Mouse (Mus musculus) heart, postnatal 36 days (tissue): ENCODE results near the gene Rab1a. TPM values are rescaled to one million over a fixed set of nuclear protein-coding genes. Genes with fewer than 3 reads are reported as not detected.
A peak's percentile ranks its signal among the peaks of the same experiment; 100 is the strongest.
"Not testable (repeated sequence)": the region's sequence is repeated elsewhere in the genome, so short reads cannot be mapped to it uniquely, and the experiment has no call there.

Experiments
- DNase-seq, 2 experiments: peaks; one replicate each; pipeline ENCODE4 v3.0.0; 2021 to 2022
- intact Hi-C: fragments of 180-260 bp; cut with DNase I; formaldehyde crosslinking; loops from one replicate; pipeline ENCODE4 v1.15.1; 2025
- total RNA-seq, 2 experiments: library from RNA; stranded (reverse); gene quantifications; 2 replicates each; pipeline ENCODE4 v1.2.3; 2021

The Rab1a gene
- 100 to 1,000 TPM; 128 to 130 TPM for total RNA-seq

- intact Hi-C loops, result loop anchor here (2.0 to 10.0 kb wide), 4 partner anchors 48 to 276 kb away; partner anchors contain the start of genes Cep68, Slc1a4 and Spred2
- DNase-seq, result peak; percentile 99
Measured at GRCm38 (mm10) chr11:20200713-20201575, at the start of gene Rab1a. TSS of gene Rab1a (plus strand) at chr11:20201432.

- intact Hi-C loops, result no loop called here
- DNase-seq, result no peak
Measured at GRCm38 (mm10) chr11:20152107-20152901, 48.9 kb upstream of the Rab1a start.

GRCm38 (mm10) chr11:20153542-20153941 is 47.7 kb upstream of the Rab1a start:
- intact Hi-C loops, DNase-seq: not testable (repeated sequence)

GRCm38 (mm10) chr11:20158879-20159278 is 42.4 kb upstream of the Rab1a start:
- intact Hi-C loops, result no loop called here
- DNase-seq, result peak in 1 of 2 experiments; percentile 5

DNA sequence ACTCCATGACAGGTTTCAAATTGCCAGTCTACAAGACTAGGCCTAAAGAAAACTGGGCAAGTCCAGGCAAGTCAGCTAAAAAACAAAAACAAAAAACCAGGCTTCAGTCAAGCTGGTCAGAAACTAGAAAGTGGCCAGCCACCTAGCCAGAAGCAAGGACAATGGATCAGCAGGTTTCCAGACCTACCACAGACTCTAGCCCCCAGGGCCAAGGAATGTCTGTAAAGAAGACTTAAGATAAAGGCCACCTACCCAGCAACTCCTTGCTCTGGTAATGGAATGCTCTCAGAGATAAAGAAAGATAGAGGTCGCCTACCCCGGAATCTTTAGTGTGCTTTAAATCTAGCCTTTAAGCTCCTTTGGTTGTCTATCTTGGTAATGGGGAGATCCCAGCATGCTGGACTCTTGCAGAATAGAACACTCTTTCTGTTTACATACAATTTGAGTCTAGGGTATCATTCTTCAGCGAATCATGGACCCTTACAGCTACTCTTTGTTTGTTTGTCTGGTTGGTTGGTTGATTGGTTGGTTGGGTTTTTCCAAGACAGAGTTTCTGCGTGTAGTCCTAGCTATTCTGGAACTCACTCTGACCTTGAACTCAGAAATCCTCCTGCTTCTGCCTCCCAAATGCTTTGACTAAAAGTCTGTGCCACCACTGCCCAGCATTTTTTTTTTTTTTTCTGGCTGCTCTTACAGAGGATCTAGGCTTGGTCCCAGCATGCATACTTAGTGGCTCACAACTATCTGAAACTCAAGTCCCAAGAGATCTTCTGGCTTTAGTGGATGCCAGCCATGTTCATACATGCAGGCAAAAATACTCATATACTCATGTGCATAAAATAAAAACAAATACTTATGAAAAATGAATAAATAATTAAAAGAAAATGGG is 36.0 kb upstream of the Rab1a start:
- no peak for DNase-seq
- intact Hi-C loops, result no loop called here

GRCm38 (mm10) chr11:20165991-20166390 is 35.2 kb upstream of the Rab1a start:
- intact Hi-C loops, result no loop called here
- DNase-seq, result no peak

GRCm38 (mm10) chr11:20166476-20166875 is 34.8 kb upstream of the Rab1a start:
- DNase-seq, intact Hi-C loops: not testable (repeated sequence)

GRCm38 (mm10) chr11:20168972-20169371 is 32.3 kb upstream of the Rab1a start:
- intact Hi-C loops, result no loop called here
- DNase-seq, result peak in 1 of 2 experiments; percentile 19

GRCm38 (mm10) chr11:20187271-20187670 is 14.0 kb upstream of the Rab1a start:
- intact Hi-C loops, result no loop called here
- no peak for DNase-seq

- peak; percentile 23 to 49 for DNase-seq
- intact Hi-C loops, result loop anchor here (10.0 kb wide), 1 partner anchor 368 kb away; no protein-coding TSS in a partner anchor
Measured at GRCm38 (mm10) chr11:20193100-20193736, 8.0 kb upstream of the Rab1a start.

- intact Hi-C loops, result loop anchor here (2.0 to 10.0 kb wide), 4 partner anchors 47 to 277 kb away; partner anchors contain the start of genes Cep68, Slc1a4 and Spred2
- peak in 1 of 2 experiments; percentile 51 for DNase-seq
Measured at GRCm38 (mm10) chr11:20201661-20202101, 449 bp downstream of the Rab1a start.

DNA sequence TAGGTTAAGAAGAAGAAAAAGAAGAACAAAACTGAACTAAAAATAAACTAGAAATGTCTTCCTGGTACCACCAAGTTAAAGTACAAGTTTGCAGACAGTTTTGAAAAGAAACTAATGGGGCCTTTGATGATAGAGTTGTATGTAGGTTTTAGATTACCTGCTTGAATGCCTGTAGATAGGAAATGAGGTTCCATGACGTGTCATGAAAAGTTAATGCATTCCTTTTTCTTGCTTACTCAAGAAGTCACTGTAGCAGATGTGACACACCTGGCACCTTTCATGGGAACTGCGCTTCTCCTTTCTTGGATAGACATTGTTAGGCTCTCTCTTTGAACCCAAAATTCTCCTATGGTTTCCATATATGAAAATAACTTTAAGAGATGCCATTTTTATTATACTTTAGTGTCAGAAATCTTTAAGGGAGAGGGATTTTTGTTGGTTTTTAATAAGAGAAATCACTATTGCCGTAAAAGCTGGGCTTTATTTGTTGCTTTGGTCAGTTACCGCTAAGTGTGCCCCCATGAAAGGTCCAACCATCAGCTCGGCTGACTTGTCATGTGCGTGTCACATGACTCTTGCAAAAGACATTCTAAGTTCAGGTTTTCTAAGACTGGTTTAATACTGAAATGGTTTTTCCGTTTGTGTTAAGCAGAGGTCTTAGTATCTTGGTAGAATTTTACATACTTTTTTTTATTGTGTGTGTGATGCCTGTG is 1.2 kb downstream of the Rab1a start:
- DNase-seq, result no peak
- intact Hi-C loops, result loop anchor here (5.0 to 10.0 kb wide), 3 partner anchors 70 to 278 kb away; partner anchors contain the start of genes Slc1a4 and Spred2

DNA sequence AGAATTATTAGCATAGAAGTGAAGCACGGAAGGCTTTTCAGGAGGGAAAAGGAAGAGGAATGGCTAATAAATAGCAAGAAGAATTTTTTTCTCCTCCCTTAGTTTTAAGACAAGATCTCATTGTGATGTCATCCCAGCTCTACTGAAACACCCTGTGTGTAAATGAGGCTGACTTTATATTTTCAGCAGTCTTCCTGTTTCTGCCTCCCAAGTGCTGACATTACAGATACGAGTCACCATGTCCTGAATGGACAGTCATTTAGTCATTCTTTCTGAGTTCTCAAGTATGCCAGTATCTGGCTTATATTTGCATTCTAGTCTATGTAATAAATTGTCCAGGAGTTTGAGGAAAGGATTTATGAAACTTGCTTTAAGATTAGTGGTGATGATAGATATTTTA is 3.1 kb downstream of the Rab1a start:
- DNase-seq, result no peak
- intact Hi-C loops, result loop anchor here (5.0 to 10.0 kb wide), 3 partner anchors 72 to 280 kb away; partner anchors contain the start of genes Slc1a4 and Spred2

- intact Hi-C loops, result loop anchor here (5.0 to 10.0 kb wide), 3 partner anchors 73 to 280 kb away; partner anchors contain the start of genes Slc1a4 and Spred2
- no peak for DNase-seq
Measured at GRCm38 (mm10) chr11:20204870-20205446, 3.7 kb downstream of the Rab1a start.

DNA sequence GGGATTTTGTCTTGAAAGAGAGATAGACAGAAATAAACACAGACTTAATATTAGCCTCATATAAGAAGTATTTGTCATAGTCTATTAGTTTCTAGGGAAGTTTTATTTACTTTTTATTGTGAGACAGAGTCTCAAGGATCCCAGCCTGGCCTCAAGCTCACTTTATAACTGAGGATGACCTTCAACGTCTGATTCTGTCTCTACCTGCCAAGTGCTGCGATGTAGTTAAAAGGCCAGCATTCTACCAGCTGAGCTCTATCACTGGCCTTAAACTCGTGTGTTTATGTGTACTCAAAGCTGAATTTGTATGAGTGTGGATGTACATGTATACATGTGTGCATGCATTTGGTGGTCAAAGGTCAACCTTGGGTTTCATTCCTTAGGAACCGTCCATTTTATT is 4.3 kb downstream of the Rab1a start:
- DNase-seq, result no peak
- intact Hi-C loops, result loop anchor here (10.0 kb wide), 1 partner anchor 281 kb away; the partner anchor contains the start of gene Spred2

DNA sequence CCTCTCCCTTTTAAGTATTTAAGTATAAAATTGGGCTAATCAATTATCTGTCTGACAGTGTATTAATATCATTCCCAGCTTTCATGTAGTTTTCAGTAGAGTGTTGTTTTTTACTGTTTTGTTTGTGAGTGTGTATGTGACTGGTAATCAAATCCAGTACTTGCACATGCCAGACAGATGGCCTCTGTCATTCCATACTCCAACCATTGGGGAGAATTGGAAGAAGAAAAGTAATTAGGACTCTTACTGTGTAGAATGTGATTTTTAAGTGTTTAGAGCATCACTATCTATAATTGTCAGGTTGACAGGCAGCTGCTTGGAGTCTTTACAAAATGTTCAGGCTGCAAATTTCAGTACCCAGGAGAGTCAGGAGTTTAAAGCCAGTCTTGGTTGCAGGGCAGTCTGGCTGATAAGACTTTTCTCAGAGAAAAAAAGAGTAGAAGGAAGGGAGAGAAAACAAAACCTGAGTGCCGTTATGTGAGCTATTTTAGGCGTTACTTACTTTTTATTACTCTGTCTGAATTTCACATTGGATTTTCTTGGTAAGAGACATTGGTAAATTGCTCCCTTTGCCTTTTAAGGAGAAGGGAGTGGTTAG is 5.5 kb downstream of the Rab1a start:
- DNase-seq, result no peak
- intact Hi-C loops, result loop anchor here (10.0 kb wide), 1 partner anchor 282 kb away; the partner anchor contains the start of gene Spred2

DNA sequence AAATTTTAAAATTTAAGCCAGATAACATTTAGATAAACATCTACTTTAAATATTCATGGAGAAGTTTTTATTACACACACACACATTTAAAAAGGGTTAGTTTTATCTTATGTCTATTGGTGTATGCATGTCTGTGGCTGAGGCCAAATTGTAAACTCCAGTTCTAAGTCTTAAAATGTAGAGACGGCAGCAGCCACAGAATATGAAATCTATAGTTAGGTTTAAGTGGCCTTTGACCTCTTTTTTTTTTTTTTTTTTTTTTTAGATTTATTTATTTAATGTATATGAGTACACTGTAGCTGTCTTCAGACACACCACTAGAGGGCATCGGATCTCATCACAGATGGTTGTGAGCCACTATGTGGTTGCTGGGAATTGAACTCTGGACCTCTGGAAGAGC is 6.4 kb downstream of the Rab1a start:
- intact Hi-C loops, result loop anchor here (10.0 kb wide), 1 partner anchor 283 kb away; the partner anchor contains the start of gene Spred2
- DNase-seq, result no peak

DNA sequence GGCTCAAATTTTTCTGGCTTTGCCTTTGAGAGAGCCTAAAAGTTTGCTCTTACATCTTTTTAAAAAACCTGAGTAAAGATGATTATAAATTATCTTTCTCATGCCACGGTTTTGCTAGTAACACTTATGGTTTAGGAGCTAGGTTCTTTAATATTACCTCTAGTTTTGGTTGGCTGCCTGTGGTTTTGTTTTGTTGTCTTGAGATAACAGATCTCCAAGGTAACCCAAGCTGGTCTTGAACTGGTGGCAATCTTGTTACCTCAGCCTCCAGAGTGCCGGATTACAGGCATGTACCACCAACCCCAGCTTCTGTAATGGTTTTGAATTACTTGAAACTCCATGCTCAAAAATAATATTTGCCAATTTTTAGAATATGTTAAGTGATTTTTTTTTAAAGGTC is 10.6 kb downstream of the Rab1a start:
- no peak for DNase-seq
- intact Hi-C loops, result no loop called here
